Mouse (Mus musculus) common myeloid progenitor, adult 5-6 weeks (primary cell): ENCODE data around the gene Serpina3j. TPM values are rescaled to one million over a fixed set of nuclear protein-coding genes. Genes with fewer than 3 reads are reported as not detected.
A peak's percentile ranks its signal among the peaks of the same experiment; 100 is the strongest.
"Not testable (repeated sequence)": the region's sequence is repeated elsewhere in the genome, so short reads cannot be mapped to it uniquely, and the experiment has no call there.

Experiments
- ATAC-seq: replicated peaks from 2 replicates; pipeline ENCODE4 v1.8.0; 2016; ENCODE audit warnings: low read depth, mild to moderate bottlenecking, moderate TSS enrichment, inconsistent platforms; ENCODE audit not compliant: poor library complexity, severe bottlenecking
- total RNA-seq: library from RNA; stranded (forward); fragments of 200-1000, 187-1606 nt; gene quantifications from 2 replicates; pipeline ENCODE4 v1.2.3, GENCODE M21; 2017

Serpina3j gene
- not detected in 2 replicates for total RNA-seq

DNA sequence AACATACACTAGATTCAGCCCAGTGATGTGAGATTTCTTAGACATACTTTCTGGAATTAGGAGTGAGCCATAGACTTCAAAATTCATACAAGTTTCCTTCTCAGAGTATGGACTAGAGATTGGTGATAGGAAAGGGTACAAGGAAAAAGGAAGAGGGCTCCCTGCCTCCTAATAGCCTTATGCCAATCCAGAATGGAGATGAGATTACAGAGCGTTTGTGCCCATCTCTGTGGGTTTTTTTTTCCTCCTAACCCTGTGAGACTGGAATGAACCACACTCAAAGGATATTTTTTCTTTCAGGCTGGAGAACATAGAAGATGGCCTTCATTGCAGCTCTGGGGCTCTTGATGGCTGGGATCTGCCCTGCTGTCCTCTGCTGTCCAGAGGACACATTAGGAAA lies at the start of gene Serpina3j:
Gene Serpina3j, plus strand, starts transcription at position 301 of the 400 bp plus-strand sequence.
- no peak for ATAC-seq

DNA sequence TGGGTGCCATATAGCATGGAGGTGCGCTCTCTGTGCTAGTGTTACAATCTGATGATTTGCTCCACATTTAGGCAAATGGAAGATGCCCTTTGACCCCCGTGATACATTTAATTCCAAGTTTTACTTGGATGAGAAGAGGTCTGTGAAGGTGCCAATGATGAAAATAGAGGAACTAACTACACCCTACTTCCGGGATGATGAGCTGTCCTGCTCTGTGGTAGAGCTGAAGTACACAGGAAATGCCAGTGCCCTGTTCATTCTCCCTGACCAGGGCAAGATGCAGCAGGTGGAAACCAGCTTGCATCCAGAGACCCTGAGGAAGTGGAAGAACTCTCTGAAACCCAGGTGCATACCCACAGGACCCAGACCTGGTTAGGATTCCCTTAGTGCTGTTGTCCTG lies 48.0 kb upstream of the Serpina3j start:
- ATAC-seq: peak; percentile 76

- no peak for ATAC-seq
Measured at GRCm38 (mm10) chr12:104278216-104279055, 35.9 kb upstream of the Serpina3j start.

DNA sequence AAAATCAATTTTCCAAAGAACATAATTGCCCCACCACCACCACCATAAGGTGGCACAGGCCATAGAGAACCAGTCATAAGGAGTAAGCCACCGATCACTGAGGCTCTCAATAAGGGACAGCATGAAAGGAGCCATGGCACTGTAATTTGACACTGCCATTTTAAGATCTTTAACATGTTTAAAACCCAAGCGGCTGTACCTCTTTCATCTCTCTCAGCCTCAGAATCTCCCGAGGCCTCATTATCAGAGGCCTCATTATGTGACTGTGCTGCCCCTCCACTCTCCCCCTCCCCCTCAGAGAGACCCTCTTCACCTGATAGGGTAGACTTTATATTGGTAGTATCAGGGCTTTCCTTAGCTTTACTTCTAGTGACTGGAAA lies 35.3 kb upstream of the Serpina3j start:
- no peak for ATAC-seq

DNA sequence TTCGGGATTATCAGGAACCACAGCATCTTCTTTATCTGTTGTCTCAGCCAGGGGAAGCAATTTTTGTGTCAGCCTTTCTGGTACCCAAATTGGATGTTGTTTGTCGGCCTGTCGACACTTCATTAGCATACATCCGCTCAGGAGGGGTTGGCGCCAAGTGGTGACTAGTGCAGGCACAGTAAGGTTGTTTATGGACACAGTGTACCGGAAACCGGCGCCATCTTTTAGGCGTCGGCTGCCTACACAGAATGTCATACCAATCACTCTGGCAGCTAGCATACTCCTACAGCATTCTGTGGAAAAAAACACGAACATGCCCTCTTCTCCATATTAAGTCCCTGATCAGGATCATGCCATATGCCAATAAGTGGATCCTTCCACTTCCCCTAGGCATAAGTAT lies 31.0 kb upstream of the Serpina3j start:
- ATAC-seq: no peak

GRCm38 (mm10) chr12:104288336-104288735 lies 26.0 kb upstream of the Serpina3j start:
- ATAC-seq: no peak

- ATAC-seq: no peak
Measured at GRCm38 (mm10) chr12:104289872-104290271, 24.5 kb upstream of the Serpina3j start.

DNA sequence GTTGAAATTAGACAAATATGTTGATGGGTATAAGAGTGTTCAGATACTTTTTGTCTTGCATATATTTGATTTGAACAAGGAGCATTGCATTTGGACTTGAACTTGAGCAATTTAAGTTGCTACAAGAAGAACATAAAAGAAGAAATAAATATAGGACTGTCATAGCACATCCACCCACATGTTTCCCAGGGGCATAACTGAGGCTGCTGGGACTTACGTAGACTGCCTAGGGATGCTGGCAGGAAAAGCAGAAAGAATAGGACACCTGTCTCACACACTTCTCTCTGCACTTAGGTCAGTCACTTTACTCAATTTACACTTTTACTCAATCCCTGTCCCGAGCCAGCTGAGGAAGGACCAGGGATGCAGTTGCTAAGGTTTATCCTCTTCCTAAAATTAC lies 20.4 kb upstream of the Serpina3j start:
- ATAC-seq: no peak

- ATAC-seq: no peak
Measured at GRCm38 (mm10) chr12:104298049-104298448, 16.3 kb upstream of the Serpina3j start.

- ATAC-seq: no peak
Measured at GRCm38 (mm10) chr12:104305991-104306390, 8.4 kb upstream of the Serpina3j start.

DNA sequence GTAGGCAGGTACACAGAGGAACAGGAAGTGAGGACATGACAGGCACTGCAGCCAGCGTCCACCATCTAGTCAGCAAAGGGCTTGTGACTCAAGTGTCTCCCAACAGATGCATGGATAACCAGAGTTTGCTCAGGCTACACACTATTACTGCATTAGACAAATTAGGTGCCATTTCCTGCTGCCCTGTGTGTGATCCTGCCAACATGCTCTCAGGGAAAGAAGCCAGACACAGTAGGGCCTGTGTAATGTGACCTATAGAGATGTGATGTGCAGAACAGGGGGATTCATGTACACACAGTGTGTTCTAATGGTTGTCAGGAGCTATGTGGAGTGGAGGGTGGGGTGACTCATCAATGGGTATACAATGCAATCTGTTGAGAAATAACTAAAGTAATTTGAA lies 8.1 kb downstream of the Serpina3j start:
- no peak for ATAC-seq

- no peak for ATAC-seq
Measured at GRCm38 (mm10) chr12:104331701-104332100, 17.3 kb downstream of the Serpina3j start.

DNA sequence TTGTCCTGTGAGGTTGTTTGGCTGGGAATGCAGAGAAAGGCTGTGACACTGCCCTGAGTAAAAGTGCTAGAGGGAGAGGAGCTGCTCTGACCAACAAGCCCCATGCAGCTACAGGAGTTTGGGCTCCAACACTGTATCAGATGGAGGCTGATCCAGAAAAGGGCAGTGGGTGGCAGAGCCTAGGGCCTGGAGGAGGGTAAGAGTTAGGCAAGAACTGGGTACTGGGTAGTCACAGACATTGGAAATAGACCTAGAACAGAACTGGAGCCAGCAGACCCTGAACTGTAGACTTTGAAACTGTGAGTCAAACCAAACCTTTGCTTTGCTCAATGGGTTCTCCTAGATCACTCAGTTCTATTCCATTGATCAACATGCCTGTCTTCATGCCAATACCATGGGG lies 22.5 kb downstream of the Serpina3j start:
- not testable (repeated sequence) for ATAC-seq

- ATAC-seq: not testable (repeated sequence)
Measured at GRCm38 (mm10) chr12:104338226-104338625, 23.9 kb downstream of the Serpina3j start, which contains the start of the genes Serpina3k and Serpina3m. TSS of gene Serpina3k (plus strand) at chr12:104338486. TSS of gene Serpina3m (plus strand) at chr12:104338486.

DNA sequence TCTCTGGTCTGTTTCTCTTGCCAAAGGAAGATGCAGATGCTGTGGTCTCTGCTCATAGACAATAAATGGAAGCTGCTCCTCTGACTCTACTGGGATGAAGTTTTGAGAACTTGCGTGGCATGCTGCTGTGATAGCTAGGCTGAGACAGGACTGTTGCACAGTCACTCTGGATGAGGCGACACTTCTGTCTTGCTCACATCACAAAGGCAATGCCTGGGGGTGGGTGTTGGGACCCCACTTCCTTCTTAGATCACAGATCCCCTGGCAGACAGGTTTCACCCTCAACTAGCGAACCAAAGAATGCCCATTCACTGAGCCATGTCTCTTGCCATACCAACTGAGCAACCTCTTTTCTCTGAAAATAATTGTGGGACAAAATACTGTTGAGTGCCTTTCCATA lies 24.4 kb downstream of the Serpina3j start:
- no peak for ATAC-seq

DNA sequence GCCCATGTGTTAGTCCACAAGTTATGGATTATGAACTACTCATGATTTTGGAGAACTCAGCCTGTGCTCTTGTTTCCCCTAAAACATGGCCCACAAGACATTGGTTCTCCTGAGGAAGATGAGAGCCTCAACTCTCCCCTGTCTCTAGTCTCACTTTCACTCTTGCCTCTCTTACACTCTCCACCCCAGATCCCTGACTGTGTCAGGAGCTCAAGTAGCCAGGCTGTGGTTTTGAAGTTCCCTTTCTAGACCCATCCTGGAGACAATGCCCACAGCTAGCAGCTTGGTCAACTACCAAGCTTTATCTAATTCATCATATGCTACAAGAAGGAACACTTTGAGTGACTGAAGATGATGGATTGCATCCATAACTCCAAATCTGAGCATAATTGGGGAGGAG lies 28.1 kb downstream of the Serpina3j start:
- ATAC-seq: peak; percentile 90

DNA sequence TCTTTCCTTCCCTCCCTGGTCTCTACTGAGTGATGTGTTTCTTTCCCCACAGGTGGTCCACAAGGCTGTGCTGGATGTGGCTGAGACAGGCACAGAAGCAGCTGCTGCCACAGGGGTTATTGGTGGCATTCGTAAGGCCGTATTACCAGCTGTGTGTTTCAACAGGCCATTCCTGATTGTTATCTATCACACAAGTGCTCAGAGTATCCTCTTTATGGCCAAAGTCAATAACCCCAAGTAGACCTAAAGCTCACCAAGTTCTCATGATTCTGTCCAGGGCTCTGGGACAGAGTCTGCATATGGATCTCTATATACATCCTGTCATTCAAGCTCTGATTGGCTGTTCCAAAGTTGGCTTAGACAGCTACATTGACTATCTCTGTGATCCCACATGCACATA lies 30.8 kb downstream of the Serpina3j start:
- ATAC-seq: no peak

DNA sequence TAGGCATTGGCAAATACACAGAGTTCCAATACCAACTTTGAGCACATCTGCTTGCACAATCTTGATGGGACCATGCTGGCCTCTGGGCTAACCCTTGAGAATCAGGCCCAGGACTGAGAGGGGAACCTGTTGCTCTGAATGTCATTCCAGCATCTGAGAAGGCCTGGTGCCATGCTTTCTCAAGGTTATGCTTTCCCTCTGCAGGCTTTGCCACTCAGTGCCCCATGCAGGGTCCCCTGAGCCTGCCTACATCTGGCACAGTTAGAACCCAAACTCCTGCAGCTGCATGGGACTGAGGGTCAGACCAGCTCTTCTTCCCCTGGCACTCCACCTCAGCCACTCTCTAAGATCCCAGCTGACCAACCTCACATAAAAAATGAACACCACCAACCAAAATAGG lies 31.4 kb downstream of the Serpina3j start:
- no peak for ATAC-seq

DNA sequence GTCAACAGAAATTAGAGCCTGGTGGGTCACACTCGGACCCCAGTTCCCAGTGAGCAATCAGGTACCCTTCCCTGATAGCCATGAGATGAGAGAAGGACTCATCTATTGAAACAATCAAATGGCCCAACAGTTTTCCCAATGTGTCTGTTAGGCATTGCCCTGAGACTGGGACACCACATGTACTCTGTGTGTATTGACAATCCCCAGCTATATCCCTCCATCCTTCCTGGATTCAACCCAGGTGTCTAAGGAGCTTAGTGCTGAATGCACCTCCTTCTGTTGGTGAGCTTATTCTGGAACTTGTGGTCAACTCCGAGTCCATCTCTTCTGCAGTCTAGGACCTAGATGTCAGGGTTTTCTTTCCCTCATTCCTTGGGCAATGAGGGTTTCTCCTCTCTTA lies 32.7 kb downstream of the Serpina3j start:
- ATAC-seq: no peak

DNA sequence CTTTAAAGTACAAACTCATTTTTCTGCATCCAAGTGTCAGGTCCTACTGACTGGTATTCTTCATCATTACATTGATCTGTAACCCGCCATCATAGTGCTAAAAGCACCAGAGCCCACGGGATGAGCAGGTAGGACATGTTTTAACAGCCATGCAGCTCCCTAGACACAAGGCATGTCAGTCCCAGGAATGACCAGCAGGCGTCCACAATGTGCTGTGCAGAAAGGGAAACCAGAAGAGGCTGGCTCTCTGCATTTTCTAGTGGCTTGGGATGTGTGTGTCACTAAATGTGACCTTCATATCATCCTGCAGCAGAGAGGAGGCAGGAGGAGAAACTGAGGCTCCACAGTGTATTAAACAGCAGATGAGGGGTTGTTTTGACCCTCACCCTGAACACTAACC lies 37.5 kb downstream of the Serpina3j start:
- ATAC-seq: peak; percentile 73

DNA sequence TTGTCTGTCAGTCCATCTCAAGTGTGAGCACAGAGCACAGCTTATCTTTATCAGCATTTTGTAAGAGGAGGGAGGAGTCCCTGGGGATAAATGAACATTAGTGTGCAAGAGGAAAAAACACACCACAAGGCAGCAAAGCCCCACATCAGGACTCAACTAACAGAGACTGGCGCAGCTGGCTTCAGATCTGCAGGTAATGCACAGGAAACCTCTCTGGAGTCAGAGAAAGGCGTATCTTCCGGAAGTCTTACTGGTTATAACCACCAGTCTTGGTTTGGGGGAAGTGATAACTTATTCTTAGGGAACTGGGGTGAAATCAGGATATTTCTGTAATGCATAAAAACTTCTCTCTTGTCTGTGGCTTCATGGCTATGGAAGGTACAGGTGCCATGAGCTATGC lies 41.7 kb downstream of the Serpina3j start:
- ATAC-seq: peak; percentile 72

DNA sequence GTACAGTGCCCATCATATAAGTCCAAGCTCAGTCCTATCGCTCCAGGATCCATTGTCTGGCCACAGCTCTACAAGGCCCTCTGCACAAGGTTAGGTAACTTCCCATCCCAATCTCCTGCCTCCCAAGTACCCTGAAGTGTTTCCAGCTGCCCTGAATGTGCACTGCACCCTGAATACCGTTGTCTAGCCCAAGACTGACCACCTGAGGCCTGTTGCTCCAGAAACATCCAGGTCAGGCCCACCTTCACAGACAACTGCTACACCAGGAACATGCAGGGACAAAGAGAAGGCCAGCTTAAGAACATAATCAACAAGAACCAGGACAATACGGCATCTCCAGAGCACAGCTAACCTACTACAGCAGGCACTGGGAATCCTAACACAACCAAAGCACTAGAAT lies 55.6 kb downstream of the Serpina3j start:
- ATAC-seq: no peak
